Mouse (Mus musculus): ENCODE data around the gene Arhgdia. TPM values are rescaled to one million over a fixed set of nuclear protein-coding genes. Genes with fewer than 3 reads are reported as not detected.
"Not testable (repeated sequence)": the region's sequence is repeated elsewhere in the genome, so short reads cannot be mapped to it uniquely, and the experiment has no call there.

Arhgdia gene
- polyA plus RNA-seq, 2 experiments from 2014 or later: 601 to 860 TPM

- ATAC-seq: no peak
These were observed 3.3 kb downstream of the Arhgdia start for GRCm38 (mm10) chr11:120578024-120578693.

DNA sequence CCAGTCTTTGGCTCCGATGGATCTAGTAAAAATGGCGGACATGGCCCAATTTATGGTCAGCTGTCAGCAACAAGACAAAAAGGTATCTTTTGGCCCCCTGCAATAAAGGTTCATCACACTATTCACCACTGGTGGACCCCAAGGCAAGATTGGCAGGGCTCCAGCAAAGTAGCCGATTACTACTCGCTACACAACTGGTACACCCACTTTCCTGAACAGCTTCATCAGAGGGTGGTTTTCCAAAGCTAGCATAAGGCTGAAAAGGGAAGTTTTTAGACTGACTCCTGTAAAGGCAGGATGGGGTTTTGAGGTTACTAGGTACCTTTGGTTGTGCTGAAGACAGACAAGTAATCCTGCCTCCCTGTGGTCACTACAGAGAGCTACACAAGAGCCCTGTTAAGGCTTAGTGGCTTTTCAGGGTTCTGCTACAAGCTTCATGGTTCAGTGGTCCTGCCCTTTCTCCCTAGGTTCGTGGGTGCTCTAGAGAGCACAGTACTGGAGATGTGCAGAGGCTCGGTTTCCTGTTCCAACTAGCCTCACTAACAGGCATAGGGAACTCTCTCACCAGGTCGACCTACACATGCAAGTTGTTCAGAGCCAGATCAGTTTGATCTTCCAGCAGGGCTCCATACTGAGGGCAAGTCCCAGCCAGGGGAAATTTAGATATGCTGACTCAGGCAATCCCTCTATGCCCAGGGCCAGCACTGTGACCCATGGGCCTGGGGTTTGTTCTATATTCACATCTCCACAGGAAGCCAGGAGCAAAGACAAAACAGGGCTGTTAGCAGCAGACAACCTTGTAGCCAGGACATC, 4.0 kb downstream of the Arhgdia start:
- no peak for ATAC-seq

DNA sequence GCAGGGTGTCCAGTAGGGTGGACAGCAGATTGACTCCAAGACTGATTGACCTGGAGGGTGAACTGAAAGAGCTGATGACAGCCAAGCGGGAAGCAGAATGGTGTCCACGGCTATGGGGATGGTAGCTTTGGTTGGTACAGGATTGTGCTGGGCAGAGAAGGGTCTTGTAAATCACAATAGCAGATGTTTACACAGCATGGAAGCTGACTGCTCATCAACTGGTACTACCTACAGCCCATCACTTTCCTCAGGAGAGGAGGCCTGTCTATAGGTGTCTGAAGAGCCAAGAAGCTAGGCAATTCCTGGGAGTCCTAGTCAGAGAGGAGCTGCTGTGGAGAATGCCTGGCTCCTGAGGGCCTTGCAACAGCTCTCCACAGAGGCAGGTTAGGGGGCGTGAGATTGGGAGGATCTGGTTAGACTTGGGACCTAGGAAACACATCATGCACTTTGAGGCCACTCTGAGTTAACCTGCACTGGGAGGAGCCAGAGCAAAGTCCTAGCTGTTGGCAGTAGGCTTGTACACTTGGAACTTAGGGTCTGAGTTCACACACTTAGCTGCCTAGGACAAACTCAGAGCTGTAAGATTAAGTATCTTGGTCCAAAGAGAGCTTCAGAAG, 5.0 kb downstream of the Arhgdia start:
- no peak for ATAC-seq

- ATAC-seq: no peak
These were observed 5.5 kb downstream of the Arhgdia start for GRCm38 (mm10) chr11:120575940-120576339.

- no peak for ATAC-seq
These were observed 6.4 kb downstream of the Arhgdia start for GRCm38 (mm10) chr11:120575046-120575445.

DNA sequence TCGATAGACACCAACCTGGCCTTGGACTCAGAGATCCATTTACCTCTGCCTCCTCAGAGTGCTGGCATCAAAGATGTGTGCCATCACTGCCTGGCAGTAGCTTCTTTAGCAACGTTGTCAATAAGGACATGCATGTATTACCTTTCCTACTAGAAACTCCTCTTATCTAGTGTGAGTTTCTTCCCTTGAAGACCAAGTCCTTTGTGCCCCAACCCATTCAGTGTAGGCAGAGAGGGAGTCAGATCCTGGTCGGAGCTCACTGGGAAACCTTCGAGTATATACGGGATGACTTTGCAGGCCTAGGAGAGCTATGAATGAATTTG, 7.2 kb downstream of the Arhgdia start:
- ATAC-seq: no peak

DNA sequence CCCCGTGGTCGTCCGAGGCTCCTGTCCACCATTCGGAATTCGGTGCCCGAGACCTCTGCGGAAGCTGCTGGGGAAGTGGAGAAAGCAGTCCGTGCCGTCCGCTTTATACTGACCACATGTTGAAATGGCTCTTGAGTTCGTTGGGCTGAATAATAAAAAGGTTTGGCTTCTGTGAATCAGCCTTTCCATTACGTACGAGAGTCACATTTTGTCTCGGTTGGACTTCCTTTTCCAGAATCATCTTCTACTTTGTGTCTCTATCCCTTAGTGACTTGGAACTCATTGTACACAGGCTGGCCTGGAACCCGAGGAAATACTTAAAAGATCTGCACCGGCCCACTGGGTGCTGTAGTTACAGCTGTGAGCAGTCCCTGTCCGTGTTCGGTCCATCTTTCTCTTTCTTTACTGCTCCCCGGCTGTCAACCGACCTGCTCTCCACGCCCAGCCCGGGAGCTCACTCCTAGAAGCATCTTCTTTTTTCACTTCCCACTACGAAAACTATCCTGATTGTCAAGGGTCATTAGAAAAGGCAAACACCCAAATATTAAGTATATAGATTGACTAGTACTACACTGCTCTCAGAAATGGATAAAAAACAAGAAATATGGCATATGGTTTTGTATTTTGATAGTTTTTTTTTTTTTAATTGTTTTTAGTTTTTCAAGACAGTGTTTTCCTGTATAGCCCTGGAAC, 7.7 kb downstream of the Arhgdia start:
- peak; percentile 27 for ATAC-seq

- ATAC-seq: peak; percentile 75
These were observed 8.5 kb downstream of the Arhgdia start, which contains the start of gene P4hb for GRCm38 (mm10) chr11:120572752-120573584. Gene P4hb, minus strand, starts transcription at chr11:120573253.

- no peak for ATAC-seq
These were observed 9.0 kb downstream of the Arhgdia start for GRCm38 (mm10) chr11:120572417-120572751.

GRCm38 (mm10) chr11:120571754-120572416, 9.5 kb downstream of the Arhgdia start:
- ATAC-seq: no peak

DNA sequence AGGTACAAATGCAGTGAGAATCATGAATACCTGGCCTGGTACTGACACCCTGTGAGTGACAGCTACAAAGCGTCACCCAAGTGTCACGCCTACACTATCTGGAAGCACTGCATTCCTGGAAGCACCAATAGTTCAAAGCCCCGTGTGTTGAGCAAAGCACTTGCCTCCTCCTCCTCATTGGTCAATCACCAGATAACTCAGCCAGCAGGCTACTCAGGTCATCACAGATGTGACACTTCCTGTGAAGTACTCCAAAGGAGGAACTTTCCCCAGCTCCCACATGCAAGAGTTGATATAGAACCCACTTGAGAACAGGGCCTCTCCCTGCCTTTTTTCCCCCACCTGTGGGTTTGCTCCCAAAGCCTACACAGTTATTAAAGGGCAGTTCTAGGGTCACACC, 10.3 kb downstream of the Arhgdia start:
- ATAC-seq: no peak

- ATAC-seq: no peak
These were observed 13.1 kb downstream of the Arhgdia start for GRCm38 (mm10) chr11:120568324-120568723.

DNA sequence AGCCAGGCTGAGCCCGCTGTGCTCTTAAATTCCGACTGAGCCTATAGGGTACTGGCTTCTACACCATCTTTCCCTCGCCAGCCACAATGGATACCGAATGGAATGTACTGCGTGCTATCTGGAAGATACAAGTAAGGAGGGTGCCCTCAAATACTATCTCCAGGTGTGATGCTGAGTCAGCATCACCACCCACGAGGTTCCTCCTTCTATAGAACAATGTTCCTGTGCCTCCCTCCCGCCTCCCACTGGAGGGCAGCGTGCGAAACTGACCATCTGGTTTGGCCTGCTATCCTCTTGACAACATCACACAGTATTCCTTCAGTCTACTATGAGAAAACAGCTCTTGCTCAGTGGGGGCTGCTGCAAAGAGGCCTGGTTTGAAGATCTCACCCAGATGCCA, 16.3 kb downstream of the Arhgdia start:
- ATAC-seq: no peak

DNA sequence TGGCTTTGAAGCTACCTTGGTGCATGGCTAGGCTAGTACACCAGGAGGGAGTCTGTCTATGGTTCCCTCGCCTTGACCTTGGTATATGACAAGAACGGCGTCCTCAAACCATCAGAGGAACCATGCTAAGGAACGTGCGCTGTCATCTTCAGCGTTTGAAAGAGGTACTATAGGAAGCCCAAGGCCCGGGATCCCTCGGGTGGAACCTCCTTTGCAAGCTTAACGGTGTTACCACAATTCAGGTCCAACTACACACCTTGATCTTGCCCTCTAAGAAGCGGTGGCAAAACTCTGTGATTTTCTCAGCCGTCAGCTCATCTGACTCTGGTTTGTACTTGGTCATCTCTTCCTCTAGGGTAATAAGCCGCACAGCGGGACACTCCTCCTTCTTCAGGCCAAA, 18.5 kb downstream of the Arhgdia start:
- no peak for ATAC-seq

DNA sequence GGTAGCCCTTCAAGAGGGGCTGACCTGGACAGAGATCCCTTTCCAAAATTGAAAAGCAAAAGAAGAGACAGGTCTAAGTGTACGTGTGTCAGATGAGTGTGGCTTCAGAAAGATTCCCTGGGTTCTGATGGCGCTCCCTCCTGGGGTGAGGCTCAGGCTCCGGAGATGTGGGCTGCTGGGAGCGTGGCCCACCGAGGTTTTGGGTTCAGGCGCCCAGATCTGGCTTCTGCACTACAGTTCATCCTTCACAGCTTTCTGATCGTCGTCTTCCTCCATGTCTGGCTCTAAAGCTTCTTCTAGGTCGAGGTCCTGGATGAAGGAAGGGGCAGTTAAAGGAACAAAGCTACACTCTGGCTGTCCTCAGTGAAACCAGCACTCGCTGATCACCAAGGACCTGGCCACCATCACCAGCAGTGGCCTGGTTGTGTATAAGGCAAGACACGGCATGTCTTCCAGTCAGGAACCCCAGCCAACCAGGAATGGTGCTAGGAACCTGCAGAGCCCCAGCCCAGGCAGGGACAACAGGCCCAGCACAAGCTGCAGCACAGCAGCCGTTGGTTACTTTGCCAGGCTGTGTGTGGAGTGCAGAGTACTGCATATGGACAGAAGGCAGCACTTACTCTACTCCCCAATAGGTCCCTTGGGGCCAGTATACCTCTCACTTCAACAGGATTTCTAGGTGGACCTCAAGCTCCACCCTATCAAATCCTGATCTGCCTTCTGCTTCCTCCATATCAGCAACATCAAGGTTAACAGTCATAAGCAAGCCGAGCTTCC, 20.3 kb downstream of the Arhgdia start:
- ATAC-seq: no peak

DNA sequence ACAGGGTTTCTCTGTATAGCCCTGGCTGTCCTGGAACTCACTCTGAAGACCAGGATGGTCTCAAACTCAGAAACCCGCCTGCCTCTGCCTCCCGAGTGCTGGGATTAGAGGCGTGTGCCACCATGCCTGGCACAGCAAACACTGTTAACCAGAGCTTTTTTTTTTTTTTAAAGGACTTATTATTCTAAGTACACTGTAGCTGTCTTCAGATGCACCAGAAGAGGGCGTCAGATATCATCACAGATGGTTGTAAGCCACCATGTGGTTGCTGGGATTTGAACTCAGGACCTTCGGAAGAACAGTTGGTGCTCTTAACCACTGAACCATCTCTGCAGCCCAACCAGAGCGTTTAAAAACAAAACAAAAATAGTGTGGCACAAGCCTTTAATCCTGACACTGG, 22.6 kb downstream of the Arhgdia start:
- not testable (repeated sequence) for ATAC-seq

DNA sequence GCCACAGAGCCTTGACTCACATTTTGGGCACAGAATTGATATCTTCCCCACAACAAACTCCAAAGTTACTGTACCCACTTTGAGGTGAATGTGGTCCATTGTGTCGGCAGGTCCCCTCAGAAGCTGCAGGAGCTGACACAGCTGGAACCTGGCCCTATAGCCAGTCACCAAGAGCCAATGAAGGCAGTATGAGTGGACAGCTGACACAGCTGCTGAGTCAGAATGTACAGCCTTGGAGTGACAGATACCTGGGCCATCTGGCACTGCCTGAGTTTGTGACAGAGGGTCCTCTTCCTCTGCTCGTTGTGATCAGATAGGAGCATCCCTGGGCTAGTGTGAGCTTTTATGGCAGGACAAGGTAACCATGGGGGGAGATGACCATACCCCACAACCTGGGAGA, 26.2 kb downstream of the Arhgdia start:
- no peak for ATAC-seq

DNA sequence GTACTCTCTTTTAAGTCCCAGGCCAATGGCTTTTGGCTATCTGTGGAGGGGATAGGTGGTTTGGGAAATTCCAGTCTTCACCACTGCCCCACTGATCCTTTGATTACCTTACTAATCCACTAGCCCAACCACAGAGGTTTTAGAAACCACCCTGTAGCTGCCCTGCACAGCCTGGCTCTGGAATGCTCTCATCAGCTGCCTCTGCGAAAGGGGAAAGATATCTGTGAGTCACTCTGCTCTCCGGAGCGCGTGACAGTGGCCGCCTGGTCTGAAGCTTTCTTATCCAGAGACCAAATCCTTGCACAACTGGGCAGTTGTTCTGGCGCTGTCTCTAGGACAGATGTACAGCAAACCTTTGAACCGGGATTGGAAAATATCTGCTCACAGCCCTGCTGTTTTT, 26.6 kb downstream of the Arhgdia start:
- ATAC-seq: no peak

DNA sequence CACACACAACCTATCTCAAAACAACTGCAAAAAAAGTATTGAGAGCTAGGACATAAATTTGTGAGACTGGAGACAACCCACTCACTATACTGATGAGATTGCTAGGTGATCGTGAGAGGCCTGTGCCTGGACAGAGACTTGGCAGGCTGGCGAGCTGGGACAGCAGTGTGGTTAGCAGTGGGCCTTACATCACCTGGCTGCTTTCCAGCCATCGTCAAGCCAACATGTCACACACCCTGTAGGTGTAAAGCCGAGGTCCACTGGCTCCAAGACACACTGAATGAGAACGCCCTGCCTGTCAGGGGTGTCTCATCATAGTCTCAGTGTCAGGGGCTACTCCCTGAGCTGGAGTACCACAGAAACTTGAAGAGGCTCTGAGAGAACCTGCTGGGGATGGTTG, 28.7 kb downstream of the Arhgdia start:
- no peak for ATAC-seq

DNA sequence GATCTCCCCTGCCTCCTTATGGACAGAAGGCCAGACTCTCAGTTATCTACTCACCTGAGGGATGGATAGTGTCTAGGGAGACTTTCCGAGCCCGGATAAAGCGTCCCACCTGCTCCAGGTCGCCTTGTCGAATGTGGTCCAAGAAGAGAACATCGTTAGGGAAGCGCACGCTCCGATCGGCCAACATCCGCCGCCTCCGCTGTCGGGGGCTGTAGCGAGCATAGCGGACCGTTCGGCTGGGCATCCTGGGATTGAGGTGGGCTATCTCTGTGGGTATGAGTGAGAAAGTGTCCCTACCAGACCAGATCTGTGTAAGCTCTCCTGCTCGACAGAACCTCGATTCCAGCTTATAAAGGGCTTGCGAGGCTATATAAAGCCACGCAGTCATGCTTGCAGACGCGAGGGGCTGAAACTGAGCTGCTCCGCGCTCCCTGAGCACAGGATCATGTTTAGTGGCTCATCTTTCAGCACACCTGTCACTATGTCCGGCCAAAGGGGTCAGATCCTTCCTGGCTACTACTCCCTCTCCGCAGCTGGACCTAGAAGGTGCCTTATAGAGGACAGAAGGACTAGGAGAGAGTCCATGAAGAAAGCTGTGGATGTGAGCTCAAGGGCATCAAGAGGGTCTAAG, 30.5 kb downstream of the Arhgdia start, which contains the start of gene Ppp1r27:
Gene Ppp1r27, minus strand, starts transcription at position 323 of the 631 bp plus-strand sequence.
- no peak for ATAC-seq
